Mouse (Mus musculus): ENCODE results near the gene Ttc29.

The Ttc29 gene

DNA sequence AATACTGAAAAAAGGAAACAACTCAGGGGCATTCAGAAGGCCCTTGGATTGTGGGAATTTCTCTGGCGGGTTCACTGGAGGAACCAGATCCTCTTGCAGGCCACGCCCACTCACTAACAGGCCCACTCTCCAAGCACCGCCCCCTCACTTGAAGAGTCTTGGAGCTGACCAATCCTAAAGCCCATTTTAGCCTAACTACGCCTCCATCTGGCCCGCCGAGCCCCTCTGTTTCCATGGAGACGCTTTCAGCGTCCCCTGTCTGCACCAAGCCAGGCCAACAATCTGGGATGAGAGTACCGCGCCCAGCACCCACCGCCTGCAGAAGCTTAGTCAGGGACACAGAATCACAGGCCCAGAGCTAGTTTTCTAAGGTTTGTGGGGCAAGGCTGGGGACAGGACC, at the start of gene Ttc29:
TSS of gene Ttc29 (plus strand) at position 224 of the 400 bp plus-strand sequence.
- DNase-seq = peak; percentile 76

DNA sequence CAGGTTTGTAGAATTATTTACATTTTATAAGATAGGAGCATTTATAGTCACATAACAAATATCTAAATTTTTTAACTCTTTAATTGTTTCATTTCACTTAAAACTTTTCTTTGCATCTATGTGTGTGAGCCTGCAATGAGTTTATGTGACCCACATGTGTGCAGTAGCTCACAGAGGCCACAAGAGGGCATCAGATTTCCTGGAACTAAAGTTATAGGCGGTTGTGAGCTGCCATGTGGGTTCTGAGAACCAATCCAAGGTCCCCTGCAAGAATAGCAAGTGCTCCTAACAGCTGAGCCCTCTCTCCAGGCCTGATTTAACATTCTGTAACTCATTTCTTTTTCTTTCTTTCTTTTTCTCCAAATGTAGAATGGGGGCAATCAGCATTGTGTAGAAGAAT, 41.7 kb upstream of the Ttc29 start:
- DNase-seq = no peak

DNA sequence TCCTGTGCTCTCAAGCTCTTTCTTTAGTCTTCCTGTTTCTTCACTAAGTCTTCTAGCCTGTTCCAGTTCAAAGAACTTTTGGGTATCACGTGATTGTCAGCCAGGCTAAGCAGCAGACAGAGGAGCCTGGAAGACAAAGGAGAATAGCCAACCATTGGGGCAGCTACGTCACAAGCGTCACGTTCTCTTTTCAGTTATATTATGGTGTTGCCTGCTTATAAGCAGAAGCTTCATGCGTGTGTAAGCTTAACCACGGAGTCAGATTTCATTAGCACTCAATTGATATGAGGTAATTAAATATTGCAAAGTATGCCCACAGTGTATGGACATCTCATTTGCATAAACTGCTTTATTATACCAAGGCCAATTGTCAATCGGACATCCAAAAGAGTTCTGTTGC, 30.4 kb upstream of the Ttc29 start:
- no peak for DNase-seq

DNA sequence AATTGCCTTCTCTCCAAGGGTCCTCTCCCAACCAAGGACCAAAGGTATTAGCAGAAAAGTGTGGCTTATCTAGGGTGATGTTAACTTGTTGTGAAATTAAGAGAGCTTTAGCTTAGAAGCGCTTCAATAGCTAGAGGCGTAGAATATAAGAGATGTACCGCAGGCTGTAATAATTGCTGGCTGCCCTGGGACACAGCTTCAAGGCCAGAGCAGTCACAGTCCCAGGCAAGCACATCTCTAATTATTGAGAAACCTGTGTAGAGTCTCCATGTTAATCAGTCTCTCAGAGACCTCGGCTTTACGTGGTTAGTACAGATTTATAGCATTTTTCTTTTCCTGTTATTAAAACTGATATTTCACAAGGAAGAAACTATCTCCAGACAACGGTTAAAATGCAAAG, 29.7 kb upstream of the Ttc29 start:
- DNase-seq = no peak

DNA sequence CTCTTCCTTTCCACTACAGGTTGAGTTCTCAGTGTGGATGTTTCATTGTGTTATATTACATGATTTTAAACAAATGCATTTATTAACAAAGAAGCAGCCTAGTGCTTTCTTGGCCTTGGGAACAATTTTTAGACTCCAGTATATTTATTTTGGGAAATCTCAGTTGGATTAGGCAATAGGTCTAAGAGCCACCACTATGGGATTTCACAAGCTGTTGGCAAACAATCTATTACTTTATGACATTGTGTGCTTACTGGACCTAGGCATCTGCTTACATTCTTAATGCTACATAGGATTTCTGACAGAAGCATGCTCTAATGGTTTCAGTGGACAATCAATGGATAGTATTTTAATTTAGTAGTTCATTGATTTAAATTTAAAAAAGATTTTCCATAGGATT, 26.0 kb upstream of the Ttc29 start:
- no peak for DNase-seq

GRCm38 (mm10) chr8:78204229-78204628, 8.9 kb upstream of the Ttc29 start:
- peak; percentile 25 for DNase-seq

- DNase-seq = no peak
Measured at GRCm38 (mm10) chr8:78210424-78210823, 2.7 kb upstream of the Ttc29 start.

- DNase-seq = no peak
Measured at GRCm38 (mm10) chr8:78214645-78215044, 1.5 kb downstream of the Ttc29 start.

DNA sequence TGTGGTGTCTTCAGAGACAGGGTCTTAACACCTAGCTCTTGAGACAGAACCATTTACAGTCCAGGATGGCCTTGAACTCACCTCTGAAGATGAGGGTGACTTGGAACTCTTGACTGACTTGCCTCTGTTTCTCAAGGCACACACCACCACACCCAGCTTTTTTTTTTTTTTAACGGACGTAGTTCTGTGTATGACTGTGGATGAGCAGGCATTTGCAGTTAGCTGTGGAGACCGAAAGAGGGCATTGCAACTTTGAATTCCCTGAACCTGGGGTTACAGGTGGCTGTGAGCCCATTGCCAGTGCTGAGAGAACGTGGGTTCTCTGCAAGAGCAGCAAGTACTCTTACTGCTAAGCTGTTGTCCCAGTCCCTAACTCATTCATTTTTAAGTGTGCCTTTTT, 13.0 kb downstream of the Ttc29 start:
- DNase-seq = no peak

DNA sequence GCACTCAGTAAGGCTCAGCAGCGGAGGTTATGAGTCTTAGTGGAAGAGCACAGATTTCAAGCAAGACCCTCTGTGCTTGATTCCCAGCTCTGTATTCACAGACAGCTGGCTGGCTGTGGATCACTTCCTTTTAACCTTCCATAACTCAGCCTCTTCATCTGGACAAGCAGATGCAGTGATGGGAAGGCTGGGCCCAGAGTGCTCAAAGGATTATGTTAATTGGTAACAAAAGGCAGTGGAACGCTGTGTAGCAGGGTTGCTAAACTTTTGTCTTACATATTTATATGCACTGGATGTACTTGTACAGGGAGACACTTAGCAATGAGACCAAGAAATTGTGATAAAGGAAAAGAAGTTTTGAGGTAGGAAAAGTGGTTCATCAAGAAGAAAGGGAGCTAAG, 17.6 kb downstream of the Ttc29 start:
- DNase-seq = no peak

DNA sequence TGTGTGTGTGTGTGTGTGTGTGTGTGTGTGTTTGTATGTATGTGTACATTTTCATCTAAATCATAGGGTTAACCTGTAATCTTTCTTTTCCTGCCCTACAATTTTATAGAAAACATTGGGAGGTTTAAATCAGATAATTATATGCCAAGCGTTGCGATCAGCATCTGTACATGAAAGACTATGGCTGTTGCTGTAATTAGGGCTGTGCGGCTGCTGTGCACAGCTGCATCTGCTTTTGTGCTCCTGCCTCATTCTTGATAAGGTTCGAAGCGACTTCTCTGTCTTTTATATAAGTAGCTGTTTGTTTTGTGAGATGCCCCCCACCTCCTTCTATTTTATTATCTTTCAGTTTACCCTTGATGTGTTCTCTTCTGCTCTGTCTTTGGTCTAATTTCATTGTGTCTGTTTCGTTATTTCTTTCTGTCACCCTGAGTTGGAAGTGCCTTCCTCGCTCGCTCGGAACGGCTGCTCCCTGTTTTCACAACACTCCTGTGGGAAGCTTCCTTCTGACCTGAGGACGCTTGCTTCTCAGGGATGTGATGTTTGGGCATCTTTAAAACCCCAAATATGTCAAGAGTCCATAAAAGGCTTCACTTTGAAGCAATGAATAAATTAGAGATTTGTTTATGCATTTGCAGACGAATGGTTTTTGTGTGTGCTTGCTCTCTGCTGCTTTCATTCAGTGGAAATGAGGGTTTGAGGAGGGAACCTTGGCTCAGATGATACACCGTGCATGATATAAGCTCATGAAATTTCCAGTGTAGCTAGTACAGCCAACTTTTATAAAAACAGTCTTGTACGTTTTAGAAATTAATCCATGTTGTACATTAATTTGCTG, 20.0 kb downstream of the Ttc29 start:
- DNase-seq = no peak

DNA sequence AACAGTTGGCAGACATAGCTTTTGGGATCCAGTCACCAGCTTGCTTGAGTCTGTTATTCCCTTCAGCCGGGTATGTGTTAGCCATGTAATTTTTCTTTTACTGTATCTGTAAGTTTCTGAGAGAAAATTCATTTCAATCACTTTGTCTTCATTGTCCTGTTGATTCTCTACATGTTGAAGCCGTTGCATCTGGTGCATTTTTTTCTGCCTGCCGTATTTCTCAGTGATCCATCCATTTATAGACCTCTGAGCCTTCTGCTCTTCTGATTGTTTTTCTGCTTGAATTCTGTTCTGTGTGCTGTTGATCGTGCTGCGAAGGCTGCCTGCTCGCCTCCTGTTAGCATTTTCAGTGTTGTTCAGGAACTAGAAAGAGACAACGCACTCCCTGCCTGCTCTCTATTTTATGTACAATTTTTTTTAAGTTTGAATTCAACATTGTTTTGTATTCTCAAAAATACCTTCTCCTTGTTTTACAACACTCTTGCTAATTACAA, 20.7 kb downstream of the Ttc29 start:
- DNase-seq = no peak

DNA sequence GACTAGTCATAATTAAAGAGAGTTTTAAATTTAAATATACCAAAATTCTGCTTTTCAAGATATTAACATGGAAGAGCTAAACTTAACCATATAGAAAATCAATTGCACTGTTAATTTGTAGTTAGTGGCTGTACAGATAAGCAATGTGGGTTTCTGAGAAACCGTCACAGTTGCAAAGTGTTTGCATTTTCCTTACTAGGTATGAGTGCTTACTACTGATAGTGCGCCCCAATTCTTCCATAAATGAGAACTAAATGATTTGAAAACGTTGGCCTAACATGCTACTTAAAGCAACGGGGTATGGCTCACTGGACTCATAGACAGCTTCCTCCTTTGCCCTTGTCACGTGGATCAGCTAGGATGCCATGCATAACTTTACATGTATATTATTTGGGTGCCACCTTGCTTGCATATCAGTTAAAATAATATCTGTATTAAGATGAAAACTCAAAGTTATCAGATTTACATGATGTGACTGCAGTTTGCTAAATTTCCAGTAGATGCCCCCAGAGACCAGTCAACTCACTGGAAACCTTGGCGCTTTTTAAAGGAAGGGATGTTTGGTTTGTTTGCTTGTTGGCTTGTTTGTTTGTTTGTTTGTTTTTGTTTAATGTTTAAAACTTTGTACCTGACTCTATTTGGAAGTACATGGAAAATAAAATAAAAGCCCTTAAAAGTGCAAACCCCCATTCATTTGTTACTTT, 25.0 kb downstream of the Ttc29 start:
- peak; percentile 12 for DNase-seq

GRCm38 (mm10) chr8:78251115-78251514, 38.0 kb downstream of the Ttc29 start:
- DNase-seq = no peak

DNA sequence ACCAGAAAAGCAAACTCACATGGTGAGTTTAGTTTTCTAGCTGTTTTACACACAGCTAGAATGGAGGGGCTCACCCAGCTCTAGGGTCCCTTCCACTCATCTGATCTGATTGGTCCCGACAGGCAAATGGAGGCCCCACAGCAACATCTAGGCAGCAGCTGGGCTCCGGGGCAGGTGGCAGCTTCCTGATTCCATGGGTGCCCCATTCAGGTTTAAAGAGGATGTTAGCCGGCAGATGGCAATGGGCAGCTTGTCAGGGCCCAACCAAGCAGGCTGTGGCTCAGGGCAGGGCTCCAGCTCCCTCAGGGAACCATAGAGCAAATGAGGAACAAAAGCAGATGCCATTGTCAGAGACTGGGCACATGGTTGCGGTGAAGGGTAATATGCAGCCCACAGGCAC, 41.3 kb downstream of the Ttc29 start:
- peak; percentile 4 for DNase-seq

DNA sequence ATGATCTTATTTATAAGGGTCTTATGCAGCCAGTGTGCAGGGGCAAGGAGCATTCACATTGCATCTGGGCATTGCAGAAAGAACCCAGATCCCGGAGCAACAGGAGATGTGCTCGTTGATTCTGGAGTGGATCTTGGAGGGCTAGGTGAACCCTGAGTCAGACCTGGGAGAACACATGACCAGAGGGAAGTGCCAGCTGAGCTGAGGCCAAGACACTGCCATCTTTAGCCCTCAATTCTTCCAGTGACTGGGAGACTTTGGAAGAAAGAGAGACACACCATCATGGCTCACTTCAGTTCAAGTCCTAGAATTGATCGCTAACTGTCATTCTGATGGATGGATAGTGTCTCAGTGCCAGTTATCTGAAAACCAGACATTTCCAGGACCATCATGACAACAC, 41.9 kb downstream of the Ttc29 start:
- no peak for DNase-seq

DNA sequence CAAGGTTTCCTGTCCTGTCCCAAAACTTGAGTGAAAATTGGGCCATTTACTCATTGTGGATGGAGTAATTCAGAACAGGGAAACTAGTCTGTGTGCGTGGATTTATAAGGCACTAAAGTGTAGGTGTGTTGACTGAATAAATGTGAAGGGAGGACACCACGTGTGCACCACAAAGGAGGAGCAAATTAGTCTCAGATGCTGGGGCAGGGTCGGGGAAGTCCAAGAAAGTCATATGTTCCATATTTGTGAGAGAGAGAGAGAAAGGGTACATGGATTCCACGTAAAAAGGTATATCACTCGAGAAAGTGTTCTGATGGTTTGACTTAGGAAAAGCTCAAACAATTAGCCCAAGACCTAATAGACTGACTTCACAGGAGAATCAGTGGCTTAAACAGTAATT, 52.4 kb downstream of the Ttc29 start:
- no peak for DNase-seq

DNA sequence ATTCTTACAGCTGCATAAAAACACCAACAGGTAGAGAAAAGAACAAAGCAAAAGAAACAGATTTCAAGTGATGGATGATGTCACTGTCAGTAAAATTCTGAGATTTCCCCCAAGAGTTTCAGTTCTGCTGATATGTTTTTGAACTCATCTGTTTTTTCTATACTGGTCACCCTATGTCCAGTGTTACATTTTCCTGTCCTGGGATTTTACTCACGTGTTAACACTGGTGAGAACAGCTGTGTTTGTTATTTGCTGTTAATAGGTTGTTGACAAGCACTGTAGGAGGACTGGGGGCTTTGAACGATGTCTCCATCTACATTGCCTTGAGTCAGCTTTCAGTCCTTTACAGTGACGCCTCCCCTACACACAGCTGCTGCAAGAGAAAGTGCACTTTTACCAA, 53.1 kb downstream of the Ttc29 start:
- DNase-seq = no peak

DNA sequence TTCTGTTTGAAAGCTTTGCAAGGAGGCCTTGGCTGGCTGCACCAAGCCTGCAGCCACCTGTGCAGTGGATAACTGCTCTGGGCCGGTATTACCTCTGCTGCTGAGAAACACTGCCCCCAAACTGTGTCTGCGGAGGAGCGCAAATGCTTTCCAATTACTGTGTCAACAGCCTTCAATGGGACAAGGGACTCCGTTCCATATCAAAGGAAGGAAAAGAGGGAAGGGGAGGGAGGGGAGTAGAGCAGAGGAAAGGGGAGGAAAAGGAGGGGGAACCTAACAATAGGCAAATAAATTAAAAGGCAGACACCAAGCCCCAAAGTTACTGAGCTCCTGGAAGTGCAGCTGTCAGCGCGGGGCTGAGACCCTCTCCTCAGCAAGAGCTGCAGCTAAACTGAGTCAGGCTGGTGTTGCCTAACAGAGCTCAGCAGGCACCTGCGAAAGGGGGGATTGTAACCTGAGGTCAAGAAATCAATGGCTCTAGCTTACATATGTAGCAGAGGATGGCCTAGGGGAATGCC, 54.9 kb downstream of the Ttc29 start:
- DNase-seq = no peak

GRCm38 (mm10) chr8:78269281-78269680, 56.2 kb downstream of the Ttc29 start:
- no peak for DNase-seq

- DNase-seq = no peak
Measured at GRCm38 (mm10) chr8:78271391-78271790, 58.3 kb downstream of the Ttc29 start.

DNA sequence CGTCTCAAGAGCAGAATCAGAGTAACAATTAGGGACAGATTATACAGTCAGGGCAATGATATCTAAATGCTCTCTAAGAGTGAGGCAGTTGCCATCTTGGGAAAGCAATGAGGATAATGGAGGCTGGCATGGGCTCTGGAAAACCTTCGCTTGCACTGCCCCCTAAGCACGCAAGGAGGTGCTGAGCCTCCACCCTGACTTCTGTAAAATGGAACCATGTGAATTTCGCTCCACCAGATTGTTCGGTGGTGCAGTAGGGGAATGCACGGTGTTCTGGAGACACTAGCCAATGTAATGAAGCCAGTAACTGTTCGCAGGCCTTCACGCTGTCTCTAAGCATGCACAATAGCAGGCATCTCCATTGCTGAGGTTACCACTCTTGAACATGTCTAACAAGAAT, 63.0 kb downstream of the Ttc29 start:
- no peak for DNase-seq

DNA sequence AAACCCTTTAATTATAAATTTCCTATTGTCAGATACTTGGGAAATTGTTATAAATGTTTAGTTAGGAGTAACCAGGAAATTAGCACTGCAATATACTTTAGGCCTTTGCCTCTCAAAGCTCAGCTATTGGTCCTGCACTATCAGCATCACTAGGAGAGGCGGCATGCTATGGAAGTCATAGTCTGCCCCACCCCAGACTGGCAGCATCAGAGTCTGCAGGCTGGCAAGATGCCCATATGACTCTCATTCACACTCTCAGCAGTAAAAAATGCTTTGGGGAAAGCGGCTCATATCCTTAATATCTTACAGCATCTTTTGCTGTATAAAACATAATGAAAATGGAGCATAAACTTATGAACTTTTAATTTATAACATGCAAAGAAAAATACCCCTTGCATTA, 64.3 kb downstream of the Ttc29 start:
- DNase-seq = no peak

- no peak for DNase-seq
Measured at GRCm38 (mm10) chr8:78278598-78278997, 65.5 kb downstream of the Ttc29 start.
